Mouse (Mus musculus) liver, adult 2 months (tissue): ENCODE results near the gene Treml4.

Source experiments
- CTCF ChIP-seq: fragments of 200-500 bp; IDR thresholded peaks from 2 replicates; pipeline ENCODE4 v1.5.1; 2011; ENCODE audit warnings: low read depth, low read length, control low read depth
- POLR2A ChIP-seq: fragments of 200-500 bp; IDR thresholded peaks from 2 replicates; pipeline ENCODE4 v1.6.1; 2011; ENCODE audit warnings: low read length, control low read depth; ENCODE audit not compliant: insufficient read depth; ENCODE audit errors: extremely low read depth

DNA sequence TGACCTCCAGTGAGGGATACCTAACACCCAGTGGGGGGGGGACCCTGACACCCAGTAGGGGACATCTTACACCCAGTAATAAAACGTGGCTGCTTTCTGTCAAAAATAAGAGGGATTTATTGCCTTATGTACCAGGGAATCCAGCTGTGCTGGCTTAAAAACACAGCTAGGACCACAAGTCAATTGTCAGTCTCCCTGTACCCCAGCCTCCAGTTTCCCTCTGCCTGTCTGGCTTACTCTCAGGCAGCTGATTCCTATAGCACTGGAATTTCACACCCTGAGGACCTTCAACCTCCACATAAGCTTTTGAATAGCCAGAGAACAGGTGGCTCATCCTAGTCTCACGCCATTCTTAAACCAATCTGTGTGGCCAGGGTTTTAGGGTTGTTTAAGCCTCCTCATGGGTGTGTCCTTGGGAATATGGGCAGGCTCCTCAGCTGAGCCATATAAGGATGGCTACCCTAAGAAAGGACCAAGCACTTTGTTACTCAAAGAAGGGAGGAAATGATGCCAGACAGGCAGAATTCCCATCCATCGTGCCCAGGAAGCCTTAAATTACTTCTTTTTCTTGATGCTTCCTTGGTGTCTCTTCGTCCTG is 28.2 kb upstream of the Treml4 start:
- TF ChIP-seq CTCF (no peak), POLR2A (no peak)
